Mouse (Mus musculus) megakaryocyte, embryonic 14.5 days (primary cell): ENCODE measurements around the gene Styx.

Experiments
- FLI1 ChIP-seq: IDR thresholded peaks from 2 replicates; pipeline ENCODE4 v1.6.1; 2012; ENCODE audit warnings: low read length, inconsistent platforms, mixed read lengths
- GATA1 ChIP-seq: IDR thresholded peaks from 3 replicates; pipeline ENCODE4 v1.6.1; 2012; ENCODE audit warnings: mixed read lengths, low read length, inconsistent platforms, borderline replicate concordance

- TF ChIP-seq GATA1 (no peak), FLI1 (no peak)
Measured at GRCm38 (mm10) chr14:45325471-45325870, 25.4 kb upstream of the Styx start.
